Mouse (Mus musculus) E14TG2a.4 (cell line): ENCODE data around the gene Stx12.

Experiments used
- CTCF ChIP-seq: conservative IDR thresholded peaks from 2 replicates; pipeline ENCODE4 v1.5.1; 2014; ENCODE audit warnings: low read length
- NANOG ChIP-seq: IDR thresholded peaks from 2 replicates; pipeline ENCODE4 v1.6.1; 2014; ENCODE audit warnings: borderline replicate concordance, low read length, mixed read lengths
- POU5F1 ChIP-seq: IDR thresholded peaks from 2 replicates; pipeline ENCODE4 v1.6.1; 2014; ENCODE audit warnings: low read length, borderline replicate concordance

DNA sequence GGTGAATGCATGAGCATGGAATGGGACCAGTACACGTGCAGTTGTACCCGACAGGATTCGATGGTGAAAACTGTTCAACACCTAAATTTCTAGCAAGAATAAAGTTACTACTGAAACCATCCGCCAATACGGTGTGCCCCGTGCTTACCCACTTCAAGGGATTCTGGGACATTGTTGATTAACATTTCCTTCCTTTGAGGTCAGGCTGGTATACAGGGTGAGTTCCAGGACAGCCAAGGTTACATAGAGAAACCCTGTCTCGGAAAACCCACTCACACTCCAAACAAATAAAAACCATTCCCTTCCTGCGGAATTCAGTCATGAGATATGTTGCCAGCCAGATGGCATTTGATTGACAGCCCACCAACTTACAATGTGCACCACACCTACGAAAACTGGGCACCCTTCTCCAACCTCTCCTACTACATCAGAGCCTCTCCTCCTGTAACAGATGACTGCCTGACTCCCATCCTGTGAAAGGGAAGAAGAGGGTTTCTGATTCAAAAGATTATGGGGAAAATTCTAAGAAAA is 600 bp upstream of the Stx12 start:
- TF ChIP-seq CTCF (no peak), POU5F1 (no peak), NANOG (no peak)
